Mouse (Mus musculus) thymus, adult 2 months (tissue): ENCODE measurements at regions not wholly inside any gene's neighbourhood (a gene's known extent, or its start where the extent isn't known, plus 50 kb on each side); places are given as distances from the start of the nearest gene placed in this dataset.
A peak's percentile ranks its signal among the peaks of the same experiment; 100 is the strongest.

Experiments used
- DNase-seq: peaks from one replicate; pipeline ENCODE4 v3.0.0; 2021
- H3K27ac ChIP-seq: fragments of 200-500 bp; 2 replicates; pipeline ENCODE4 v1.5.1; 2012; ENCODE audit warnings: low read length, control low read depth; ENCODE audit not compliant: control insufficient read depth, insufficient read depth
- H3K27me3 ChIP-seq: fragments of 200-500 bp; 2 replicates; pipeline ENCODE4 v1.6.1; 2012; ENCODE audit warnings: mild to moderate bottlenecking, low read length, moderate library complexity, mixed read lengths; ENCODE audit not compliant: control insufficient read depth, insufficient read depth
- H3K36me3 ChIP-seq: fragments of 200-500 bp; 2 replicates; pipeline ENCODE4 v1.6.1; 2012; ENCODE audit warnings: mild to moderate bottlenecking, low read length, moderate library complexity; ENCODE audit not compliant: control insufficient read depth, insufficient read depth
- H3K4me1 ChIP-seq: fragments of 200-500 bp; replicated peaks from 2 replicates; pipeline ENCODE4 v1.6.1; 2012; ENCODE audit warnings: low read length; ENCODE audit not compliant: control insufficient read depth, insufficient read depth
- H3K4me3 ChIP-seq: fragments of 200-500 bp; 2 replicates; pipeline ENCODE4 v1.5.1; 2012; ENCODE audit warnings: mild to moderate bottlenecking, low read length, control low read depth, moderate library complexity; ENCODE audit not compliant: control insufficient read depth, insufficient read depth
- CTCF ChIP-seq: fragments of 200-500 bp; IDR thresholded peaks from 2 replicates; pipeline ENCODE4 v1.5.1; 2012; ENCODE audit warnings: mild to moderate bottlenecking, control low read depth, low read length, moderate library complexity, borderline replicate concordance; ENCODE audit not compliant: control insufficient read depth, poor library complexity, insufficient read depth; ENCODE audit errors: extremely low read depth
- POLR2A ChIP-seq: fragments of 200-500 bp; IDR thresholded peaks from 2 replicates; pipeline ENCODE4 v1.6.1; 2012; ENCODE audit warnings: mild to moderate bottlenecking, low read length, control low read depth, moderate library complexity; ENCODE audit not compliant: control insufficient read depth, poor library complexity, insufficient read depth; ENCODE audit errors: extremely low read depth
- WGBS: fragments of 180-500 bp; shearing (Covaris S2); methylation state at CpG from one replicate; pipeline ENCODE4 v1.1.7; 2018; 5-methylcytosine and 5-hydroxymethylcytosine counted together

DNA sequence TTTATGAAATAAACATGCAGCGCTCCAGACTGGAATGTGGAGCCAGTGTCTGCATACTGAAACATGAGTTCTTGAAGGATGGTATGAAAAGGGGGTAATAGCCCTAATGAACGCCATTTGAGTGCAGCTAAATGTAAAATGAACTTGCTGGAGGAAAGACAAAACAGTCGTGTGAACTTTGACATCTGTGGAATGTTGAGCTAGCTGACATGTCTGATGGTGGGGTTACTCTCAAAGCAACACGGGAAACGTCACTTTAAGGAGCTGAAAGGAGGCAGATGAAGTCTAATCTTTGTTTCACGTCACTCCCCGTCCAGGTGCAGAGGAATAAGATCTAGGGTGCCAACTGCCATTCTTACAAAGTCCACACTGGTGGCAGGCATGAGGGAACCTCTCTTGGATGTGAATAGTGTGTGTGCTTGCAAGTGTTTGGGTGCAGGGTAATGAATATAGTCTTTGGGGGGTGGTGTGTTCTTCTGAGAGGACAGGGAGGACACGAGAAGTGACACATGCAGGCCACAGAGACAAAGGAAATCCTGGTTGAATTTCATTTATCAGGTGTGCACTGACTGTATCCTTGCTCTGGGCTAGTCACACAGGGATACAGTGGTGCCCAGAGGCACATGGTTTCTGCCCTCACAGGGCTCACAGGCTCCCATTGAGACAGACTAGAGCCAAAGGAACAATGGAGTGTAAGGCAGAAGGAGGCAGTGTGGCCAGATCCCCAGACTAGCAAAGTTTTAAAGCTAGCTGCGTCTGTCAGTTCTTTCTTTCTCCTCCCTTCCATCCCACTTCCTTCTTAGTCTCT, 228.0 kb downstream of the Gm765 start:
- Histone ChIP-seq H3K27me3 (no peaks in the 10 kb centered on the region), H3K4me3 (no peak overlapping the region), H3K36me3 (no peaks in the 10 kb centered on the region), H3K27ac (peak overlapping the region; percentile 75), H3K4me1 (peaks cover 9% of the 10 kb centered on the region)
- TF ChIP-seq CTCF (no peak), POLR2A (no peak)
- 42% methylated on average over 9 of the region's 9 CpGs for WGBS
- DNase-seq, result peak; percentile 49

DNA sequence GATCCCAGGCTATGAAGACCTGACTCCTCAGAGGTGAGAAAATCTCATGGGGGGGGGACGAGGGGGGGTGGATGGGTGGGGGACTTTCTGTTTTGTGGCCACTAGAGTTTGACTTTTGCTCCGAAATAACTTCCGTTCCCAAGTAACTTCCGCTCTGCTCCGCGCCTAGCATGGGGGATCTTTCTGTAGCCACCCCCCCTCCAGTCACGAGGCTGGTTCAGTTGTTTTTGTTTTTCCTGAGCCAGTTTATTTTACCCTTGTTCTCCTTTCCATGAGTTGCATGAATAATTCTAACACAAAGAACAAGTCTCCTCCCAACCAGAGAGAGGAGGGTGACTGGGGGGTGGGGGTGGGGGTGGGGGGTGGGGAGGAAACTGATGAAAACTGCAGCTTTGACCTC, 228.8 kb downstream of the Gm765 start:
- DNase-seq, result peak; percentile 50
- Histone ChIP-seq H3K36me3 (no peaks in the 10 kb centered on the region), H3K27me3 (no peaks in the 10 kb centered on the region), H3K4me1 (peaks cover 13% of the 10 kb centered on the region), H3K4me3 (no peak overlapping the region), H3K27ac (peak overlapping the region; percentile 79)
- TF ChIP-seq POLR2A (no peak), CTCF (no peak)
- 9% methylated on average over 7 of the region's 7 CpGs for WGBS

DNA sequence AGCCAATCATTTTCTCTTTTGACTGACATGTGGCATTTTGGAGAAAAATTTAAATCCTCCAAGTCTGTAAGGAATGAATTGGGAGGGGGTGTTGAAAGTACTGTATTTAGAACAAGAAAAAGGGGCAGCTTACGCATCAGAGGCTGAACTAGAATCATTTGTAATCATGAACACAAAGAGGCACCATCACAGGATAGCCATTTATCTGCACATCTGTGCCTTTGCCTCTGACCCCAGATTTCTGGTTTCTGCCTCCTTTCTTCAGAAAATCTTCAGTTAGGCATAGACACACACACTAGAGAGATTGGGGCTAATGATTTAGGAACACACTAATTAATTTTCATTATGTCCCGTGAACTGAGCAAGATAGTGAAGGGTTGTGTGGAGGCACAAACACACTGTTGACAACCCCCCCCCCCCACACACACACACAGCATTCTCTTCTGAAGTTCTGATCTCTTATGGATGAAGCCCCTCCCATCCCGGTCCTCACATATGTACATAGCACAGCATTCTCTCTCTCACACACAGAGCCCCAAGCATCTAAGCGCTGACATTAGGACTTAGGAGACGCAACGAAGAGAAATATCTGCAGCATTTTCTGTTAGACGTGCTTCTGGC, 229.9 kb downstream of the Gm765 start:
- WGBS, result 92% methylated on average over 7 of the region's 7 CpGs
- Histone ChIP-seq H3K27ac (no peak overlapping the region; the same call in 1 of the 2 replicates), H3K36me3 (no peaks in the 10 kb centered on the region), H3K4me3 (no peak overlapping the region), H3K4me1 (peaks cover 13% of the 10 kb centered on the region), H3K27me3 (no peaks in the 10 kb centered on the region)
- no peak for DNase-seq
- TF ChIP-seq CTCF, result no peak
- TF ChIP-seq POLR2A, result no peak

DNA sequence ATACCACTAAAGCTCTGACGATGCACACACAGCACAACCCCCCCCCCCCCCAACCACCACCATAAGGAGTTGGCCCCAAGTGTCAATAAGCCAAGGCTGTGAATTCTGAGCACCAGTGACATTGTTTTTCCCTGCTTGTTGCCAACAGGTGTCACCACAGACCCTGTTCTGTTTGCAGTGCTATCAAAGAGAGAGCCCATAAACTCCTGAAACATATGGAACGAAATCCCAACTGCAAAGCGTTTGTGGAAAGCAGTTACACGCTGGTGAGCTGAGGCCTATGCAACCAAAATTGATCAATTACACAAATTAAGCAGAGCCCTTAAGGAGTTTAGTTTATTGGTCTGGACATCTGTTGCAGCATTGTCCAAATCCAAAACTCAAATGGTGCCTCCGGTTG, 235.4 kb downstream of the Gm765 start:
- Histone ChIP-seq H3K27me3 (no peaks in the 10 kb centered on the region), H3K36me3 (no peaks in the 10 kb centered on the region), H3K4me1 (peaks cover 3% of the 10 kb centered on the region), H3K27ac (no peak overlapping the region), H3K4me3 (no peak overlapping the region)
- no peak for TF ChIP-seq CTCF
- no peak for TF ChIP-seq POLR2A
- WGBS, result 93% methylated on average over 5 of the region's 5 CpGs
- peak; percentile 13 for DNase-seq

DNA sequence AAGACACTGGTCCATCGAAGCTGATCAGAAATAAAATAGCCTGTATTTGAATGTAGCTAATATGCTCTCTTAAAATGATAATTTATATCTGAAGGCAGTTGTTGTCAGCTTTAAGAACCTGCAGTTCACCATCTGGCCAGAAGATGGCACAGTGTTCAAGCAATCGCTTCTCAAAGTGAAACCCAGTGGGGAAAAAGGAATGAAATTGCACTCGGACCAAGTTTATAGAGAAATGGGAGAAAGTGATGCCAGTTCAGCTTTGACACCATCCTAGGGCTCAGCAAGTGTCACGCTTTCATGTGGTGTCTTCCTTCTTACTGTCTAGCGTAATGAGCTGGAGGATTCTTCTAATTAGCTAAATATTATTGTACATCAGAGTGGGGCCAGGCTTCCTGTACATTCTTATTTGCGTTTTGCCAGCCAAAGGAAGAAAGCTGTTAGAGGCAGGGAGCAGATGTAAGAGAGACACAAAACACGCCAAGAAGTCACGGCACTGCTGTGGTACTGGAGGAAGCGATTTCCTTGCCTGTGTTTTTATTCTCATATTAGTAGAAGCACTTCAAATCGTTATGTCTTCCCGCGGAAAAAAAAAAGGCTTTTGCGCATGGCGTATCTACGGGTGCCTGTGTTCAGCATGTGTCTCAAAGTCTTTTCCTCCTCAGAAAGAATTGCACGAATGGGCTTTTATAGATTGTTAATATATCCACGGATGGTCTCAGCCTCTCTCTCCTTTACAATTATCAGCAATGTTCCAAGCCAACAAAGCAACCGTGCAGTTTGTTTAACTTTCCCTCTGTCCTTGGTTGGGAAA, 237.1 kb downstream of the Gm765 start:
- 22% methylated on average over 18 of the region's 18 CpGs for WGBS
- DNase-seq, result peak; percentile 84
- Histone ChIP-seq H3K36me3 (no peaks in the 10 kb centered on the region), H3K4me1 (peaks cover 3% of the 10 kb centered on the region), H3K27me3 (no peaks in the 10 kb centered on the region), H3K4me3 (peak overlapping the region; percentile 31; the same call in 1 of the 2 replicates), H3K27ac (no peak overlapping the region)
- TF ChIP-seq CTCF, result no peak
- TF ChIP-seq POLR2A, result no peak

DNA sequence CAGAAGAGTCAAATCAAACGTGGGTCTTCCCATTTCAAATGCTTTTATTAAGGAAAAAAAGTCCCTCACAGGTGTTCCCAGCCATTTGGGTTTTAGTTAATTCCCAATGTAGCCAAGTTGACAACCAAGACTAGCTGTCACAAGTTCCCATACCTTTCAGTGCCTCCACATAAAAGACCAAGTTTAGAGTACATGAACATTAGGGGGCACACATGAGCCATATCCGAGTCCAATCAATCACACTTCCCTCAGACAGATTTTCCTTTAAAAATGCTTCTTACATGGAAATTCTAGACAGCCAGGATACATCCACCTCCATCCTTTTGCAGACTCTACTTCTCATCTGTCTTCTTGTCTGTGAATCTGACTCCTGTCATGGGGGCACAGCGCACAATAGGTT, 238.1 kb downstream of the Gm765 start:
- WGBS, result 48% methylated on average over 3 of the region's 3 CpGs

More for the DNA sequence above, 238.1 kb downstream of the Gm765 start:
- DNase-seq, result no peak
- no peak overlapping the region for H3K4me3 ChIP-seq
- H3K36me3 ChIP-seq, result no peaks in the 10 kb centered on the region
- no peak overlapping the region for H3K27ac ChIP-seq
- H3K27me3 ChIP-seq, result no peaks in the 10 kb centered on the region
- TF ChIP-seq CTCF (no peak), POLR2A (no peak)
- peaks cover 3% of the 10 kb centered on the region for H3K4me1 ChIP-seq
